Comparison of ENCODE assay signal across 8 mouse cellular contexts in genomic region chr10:19848928-19849770, GRCm38 (mm10). TPM values are rescaled to one million over a fixed set of nuclear protein-coding genes. Genes with fewer than 3 reads are reported as not detected.
A peak's percentile ranks its signal among the peaks of the same experiment; 100 is the strongest.
DNase-seq lines count a peak whose midpoint lies in the region; ATAC-seq and TF ChIP-seq lines count a peak whose summit lies in the region.

No protein-coding gene starts in this region.

- ATAC-seq in heart, embryonic 14.5 days (ENCODE audit: insufficient number of reproducible peaks, insufficient read depth, low FRiP score, low read depth), result no peak
- no peak for ATAC-seq in forebrain, embryonic 12.5 days (ENCODE audit: low FRiP score)
- no peak for ATAC-seq in liver, embryonic 14.5 days (ENCODE audit: insufficient read depth)

- 6% methylated on average over 44 of the region's 44 CpGs for WGBS in heart, embryonic 14.5 days
- 4% methylated on average over 44 of the region's 44 CpGs for WGBS in forebrain, embryonic 12.5 days
- WGBS in liver, embryonic 14.5 days (ENCODE audit: insufficient replicate concordance), result 3% methylated on average over 44 of the region's 44 CpGs

- peaks cover 53% of the 10 kb centered on the region for H3K27me3 ChIP-seq in heart, embryonic 14.5 days (ENCODE audit: control insufficient read depth, insufficient read depth, low read length)
- H3K27me3 ChIP-seq in forebrain, embryonic 12.5 days, result peaks cover 67% of the 10 kb centered on the region
- H3K27me3 ChIP-seq in liver, embryonic 14.5 days (ENCODE audit: control insufficient read depth, insufficient read depth, low read length), result peaks cover 51% of the 10 kb centered on the region

- no peaks in the 10 kb centered on the region for H3K36me3 ChIP-seq in heart, embryonic 14.5 days (ENCODE audit: control insufficient read depth, insufficient read depth, low read length)
- no peaks in the 10 kb centered on the region for H3K36me3 ChIP-seq in forebrain, embryonic 12.5 days (replicated peaks)
- H3K36me3 ChIP-seq in liver, embryonic 14.5 days (replicated peaks; ENCODE audit: control insufficient read depth, insufficient read depth, low read depth), result no peaks in the 10 kb centered on the region

- peak overlapping the region; percentile 65 for H3K9ac ChIP-seq in heart, embryonic 14.5 days (ENCODE audit: low read length)
- H3K9ac ChIP-seq in forebrain, embryonic 12.5 days, result peak overlapping the region; percentile 66; the same call in 1 of the 2 replicates
- H3K9ac ChIP-seq in liver, embryonic 14.5 days (replicated peaks), result no peak overlapping the region

- peak overlapping the region; percentile 99 for H3K4me2 ChIP-seq in heart, embryonic 14.5 days (ENCODE audit: low read length)
- peak overlapping the region; percentile 99 for H3K4me2 ChIP-seq in forebrain, embryonic 12.5 days
- peak overlapping the region; percentile 64 for H3K4me2 ChIP-seq in liver, embryonic 14.5 days (ENCODE audit: low read depth)

- TF ChIP-seq CTCF in liver, embryonic 14.5 days (IDR thresholded peaks at IDR 0.05; ENCODE audit: low read depth), result no peak

- H3K4me1 ChIP-seq in heart, embryonic 14.5 days (ENCODE audit: control insufficient read depth in 2 of 2, insufficient read depth in 2 of 2, low read length in 2 of 2), result peaks cover 7 to 21% of the 10 kb centered on the region in 2 experiments; a peak in 2 of 4 replicates
- H3K4me1 ChIP-seq in forebrain, embryonic 12.5 days, result peaks cover 29% of the 10 kb centered on the region
- H3K4me1 ChIP-seq in liver, embryonic 14.5 days (replicated peaks; ENCODE audit: control insufficient read depth in 2 of 2, insufficient read depth in 2 of 2, low read length in 1 of 2), result no peaks in the 10 kb centered on the region

- no peak for DNase-seq in heart, adult 8-10 months (ENCODE audit: low spot score)
- DNase-seq in ZHBTc4 (ENCODE audit: low read depth, low spot score), result peak; percentile 59
- no peak for DNase-seq in liver, embryonic 14.5 days (ENCODE audit: low read depth in 3 of 3, low spot score in 3 of 3)
- DNase-seq in urinary bladder, postnatal 10 days (ENCODE audit: low spot score), result no peak
- DNase-seq in layer of hippocampus, adult 9-11 months, result no peak
- no peak for DNase-seq in kidney, adult 9 months

- no peaks in the 10 kb centered on the region for H3K9me3 ChIP-seq in heart, embryonic 14.5 days (ENCODE audit: control insufficient read depth, low read length)
- H3K9me3 ChIP-seq in forebrain, embryonic 12.5 days, result no peaks in the 10 kb centered on the region
- H3K9me3 ChIP-seq in liver, embryonic 14.5 days (ENCODE audit: control insufficient read depth, low read length), result no peaks in the 10 kb centered on the region

- no peak for TF ChIP-seq EP300 in liver, embryonic 14.5 days (IDR thresholded peaks at IDR 0.05; ENCODE audit: low read depth)

- H3K4me3 ChIP-seq in heart, embryonic 14.5 days (ENCODE audit: control insufficient read depth in 1 of 2, insufficient read depth in 1 of 2, low read depth in 1 of 2, low read length in 2 of 2), result peak overlapping the region; percentile 41 to 62
- peak overlapping the region; percentile 61 for H3K4me3 ChIP-seq in forebrain, embryonic 12.5 days (replicated peaks)
- H3K4me3 ChIP-seq in liver, embryonic 14.5 days (ENCODE audit: insufficient read depth in 1 of 2, low read depth in 2 of 2, low read length in 2 of 2), result peak overlapping the region; percentile 26 to 49

- H3K27ac ChIP-seq in heart, embryonic 14.5 days (replicated peaks in 1 of 2; ENCODE audit: control insufficient read depth in 1 of 2, insufficient read depth in 1 of 2, low read depth in 2 of 2, low read length in 2 of 2), result no peak overlapping the region
- no peak overlapping the region for H3K27ac ChIP-seq in forebrain, embryonic 12.5 days
- H3K27ac ChIP-seq in liver, embryonic 14.5 days, result no peak overlapping the region

RNA-seq across cellular contexts. Expression of gene Slc35d3, which starts 2.1 kb away (rescaled TPM):
- 0.75 and 0.77 TPM in 2 replicates for polyA plus RNA-seq in heart, embryonic 14.5 days (2014; fragmentation: Nextera tagmentation; extraction: Ambion mirVana)
- total RNA-seq in heart, adult 8-10 months (2022), result not detected
- 0.28 and 0.43 TPM in 2 replicates for polyA plus RNA-seq in forebrain, embryonic 12.5 days (2016; fragmentation: Nextera tagmentation; extraction: Ambion mirVana)
- 1.8 and 2.2 TPM in 2 replicates for polyA plus RNA-seq in liver, embryonic 14.5 days (2012; rRNA removed)
- 1.8 and 2.4 TPM in 2 replicates for polyA plus RNA-seq in liver, embryonic 14.5 days (2014; fragmentation: Nextera tagmentation; extraction: Ambion mirVana)

RNA-seq across cellular contexts. Expression of gene Pex7, which starts 58.3 kb away (rescaled TPM):
- polyA plus RNA-seq in heart, embryonic 14.5 days (2014; fragmentation: Nextera tagmentation; extraction: Ambion mirVana), result 42.6 and 44.5 TPM in 2 replicates
- 10 to 100 TPM; 32.5 to 36.9 (median 34.6) TPM for total RNA-seq in heart, adult 8-10 months (2022)
- polyA plus RNA-seq in forebrain, embryonic 12.5 days (2016; fragmentation: Nextera tagmentation; extraction: Ambion mirVana), result 25.4 and 26.0 TPM in 2 replicates
- 9.9 and 13.3 TPM in 2 replicates for polyA plus RNA-seq in liver, embryonic 14.5 days (2012; rRNA removed)
- 30.7 and 30.8 TPM in 2 replicates for polyA plus RNA-seq in liver, embryonic 14.5 days (2014; fragmentation: Nextera tagmentation; extraction: Ambion mirVana)
